Mouse (Mus musculus): Measurements from ENCODE around the gene Lcn9.

Lcn9 gene

DNA sequence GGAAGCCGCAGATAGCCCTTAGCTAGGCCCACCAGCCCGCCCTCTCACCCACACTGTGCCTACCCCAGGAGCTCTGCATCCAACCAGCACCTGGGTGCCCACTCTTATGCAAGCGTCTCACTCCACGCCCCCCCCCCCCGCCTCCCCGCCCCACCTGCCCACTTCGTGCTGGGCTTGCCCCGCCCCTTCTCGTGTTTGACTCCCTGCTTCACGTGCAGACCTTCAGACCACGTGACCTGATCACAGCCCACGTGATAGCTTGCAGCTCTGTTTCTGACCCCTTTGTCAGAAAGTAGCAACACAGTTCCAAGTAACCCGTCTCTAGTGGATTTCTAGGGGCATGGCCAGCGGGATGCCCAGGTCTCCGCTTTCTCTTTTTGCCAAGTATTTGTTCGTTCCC is 24.3 kb downstream of the Lcn9 start, which contains the start of gene Sohlh1:
Gene Sohlh1, minus strand, starts transcription at position 23 of the 400 bp plus-strand sequence.
- DNase-seq (ENCODE audit: low read depth, low spot score) = no peak

DNA sequence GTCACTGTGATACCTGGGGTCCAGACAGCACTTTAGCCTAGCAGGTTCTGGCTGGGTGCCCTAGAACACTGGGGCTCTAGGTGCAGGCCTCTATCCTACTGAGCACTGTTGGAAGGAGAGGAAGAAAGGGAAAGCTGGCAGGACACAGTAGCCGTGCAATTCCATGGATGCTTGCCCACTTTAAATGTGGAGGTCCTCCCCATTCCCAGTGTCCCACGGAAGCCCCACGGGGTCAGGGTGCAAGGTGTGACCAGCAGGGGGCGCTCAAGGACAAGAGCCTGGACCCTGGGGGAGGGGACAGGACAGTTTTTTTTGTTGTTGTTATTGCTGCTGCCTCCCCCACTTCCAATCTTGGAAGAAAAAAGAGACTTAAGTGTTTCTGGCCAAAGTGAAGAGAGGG is 27.4 kb downstream of the Lcn9 start:
- DNase-seq (ENCODE audit: low read depth, low spot score) = no peak

DNA sequence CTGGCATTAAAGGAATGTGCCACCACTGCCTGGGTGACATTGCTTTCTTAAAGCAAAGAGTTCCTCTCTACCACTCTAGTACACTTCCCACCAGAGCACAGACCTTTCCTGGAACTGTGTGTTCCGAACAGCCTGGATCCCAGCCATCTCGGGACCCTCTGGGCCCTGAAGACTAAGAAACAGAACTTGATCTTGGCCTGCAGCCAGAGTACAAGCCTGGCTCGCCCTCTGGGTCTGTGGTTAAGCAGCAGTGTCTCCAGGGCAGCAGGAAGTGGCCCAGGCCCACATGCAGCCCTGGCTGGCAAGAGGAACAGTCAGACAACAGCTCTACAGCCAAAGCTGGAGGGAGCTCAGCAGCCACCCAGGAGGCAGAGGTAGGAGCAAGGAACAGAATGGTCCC is 29.7 kb downstream of the Lcn9 start:
- DNase-seq (ENCODE audit: low read depth, low spot score) = no peak

DNA sequence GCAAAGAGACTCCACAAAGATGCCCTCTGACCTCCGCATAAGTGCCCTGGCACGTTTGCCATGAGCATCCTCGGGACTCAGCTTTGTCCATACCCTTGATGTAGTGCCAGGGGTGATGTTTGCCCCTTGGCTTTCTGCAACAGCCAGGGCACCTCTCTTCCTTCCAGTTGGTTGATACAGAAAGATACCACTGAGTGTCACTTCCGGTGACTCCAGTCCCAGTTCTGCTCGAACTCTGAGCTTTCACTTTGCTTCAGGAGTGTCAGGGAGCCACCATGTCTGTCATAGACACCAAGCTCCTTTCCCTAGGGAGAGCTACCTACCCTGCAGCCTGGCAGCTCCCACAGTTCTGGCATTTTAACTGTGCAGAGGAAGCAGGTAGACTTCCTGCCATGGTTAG is 31.0 kb downstream of the Lcn9 start:
- DNase-seq (ENCODE audit: low read depth, low spot score) = no peak

- DNase-seq (ENCODE audit: low read depth, low spot score) = no peak
These were observed 36.9 kb downstream of the Lcn9 start for GRCm38 (mm10) chr2:25859891-25860290.

DNA sequence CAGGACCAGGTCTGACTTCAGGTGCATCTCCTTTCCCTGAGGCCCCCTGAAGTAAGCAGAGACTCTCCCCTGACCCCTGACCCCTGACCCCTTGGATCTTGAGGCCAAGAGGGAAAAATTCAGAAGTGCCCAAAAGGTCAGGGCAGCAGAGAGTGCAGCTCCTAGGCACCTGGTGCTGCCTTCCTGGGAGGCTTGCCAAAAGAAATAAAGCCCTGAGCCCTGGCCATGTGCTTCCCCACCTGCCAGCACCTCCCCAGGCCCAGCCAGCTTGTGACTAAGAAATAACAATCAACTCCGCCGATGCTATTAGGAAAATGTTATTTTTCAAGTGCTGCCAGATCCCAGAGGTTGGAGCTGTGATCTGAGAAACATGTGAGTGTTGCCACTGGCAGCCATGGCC is 39.1 kb downstream of the Lcn9 start:
- no peak for DNase-seq (ENCODE audit: low read depth, low spot score)

- DNase-seq (ENCODE audit: low read depth, low spot score) = no peak
These were observed 39.8 kb downstream of the Lcn9 start for GRCm38 (mm10) chr2:25862696-25863270.

DNA sequence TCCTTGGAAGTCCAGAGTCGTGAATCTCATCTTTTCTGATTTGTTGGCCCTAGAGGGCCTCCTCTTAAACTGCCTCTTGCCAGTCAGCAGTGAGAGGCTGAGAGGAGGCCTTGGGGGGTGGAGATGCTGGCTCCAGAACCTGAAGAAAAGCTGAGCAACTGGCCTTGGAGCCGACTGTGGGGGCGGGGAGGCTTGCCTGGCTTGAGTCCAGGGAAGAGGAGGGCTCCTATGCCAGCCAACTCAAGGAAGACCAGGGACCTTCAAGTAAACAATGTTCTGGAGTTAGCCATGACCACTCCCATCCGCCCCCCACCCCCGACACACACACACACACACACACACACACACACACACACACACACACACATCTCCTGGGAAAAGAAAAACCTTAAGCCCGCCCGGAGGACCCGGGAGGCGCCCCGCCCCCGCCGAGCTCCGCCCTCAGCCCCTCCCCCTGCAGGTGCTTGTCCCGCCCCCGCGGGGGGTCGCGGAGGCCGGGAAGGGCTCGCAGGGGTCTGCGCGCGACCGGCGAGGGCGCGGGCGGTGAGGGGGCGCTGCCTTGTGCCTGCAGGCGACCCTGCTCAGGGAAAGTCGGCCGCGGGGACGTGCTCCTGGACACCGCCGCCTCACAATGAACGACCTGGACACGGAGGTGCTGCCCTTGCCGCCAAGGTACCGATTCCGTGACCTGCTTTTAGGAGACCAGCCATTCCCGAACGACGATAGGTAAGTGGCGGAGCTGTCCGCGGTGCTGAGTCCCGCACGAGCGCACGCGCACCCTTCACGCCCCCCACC is 40.6 kb downstream of the Lcn9 start, which contains the start of gene Kcnt1:
Gene Kcnt1, plus strand, starts transcription at position 398 of the 795 bp plus-strand sequence.
- DNase-seq (ENCODE audit: low read depth, low spot score) = no peak

DNA sequence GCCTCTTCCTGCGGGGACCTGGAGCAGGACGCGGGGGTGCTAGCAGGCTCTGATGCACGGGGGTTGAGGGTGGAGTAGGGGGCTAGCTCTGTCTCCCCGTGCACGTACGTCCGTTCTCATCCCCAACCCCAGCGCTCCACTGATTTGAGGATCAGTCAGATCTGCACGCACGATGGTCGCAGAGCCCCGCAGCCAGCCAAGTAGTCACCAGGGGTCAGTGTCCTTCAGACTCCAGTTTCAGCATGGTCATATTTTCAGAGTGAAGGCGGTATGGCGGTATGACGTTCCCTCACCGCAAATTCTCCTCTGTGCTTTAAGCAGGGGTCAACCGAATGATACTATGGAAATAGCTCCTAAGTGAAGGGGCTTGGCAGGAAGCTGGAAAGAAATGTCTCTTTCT is 41.3 kb downstream of the Lcn9 start:
- no peak for DNase-seq (ENCODE audit: low read depth, low spot score)

- DNase-seq (ENCODE audit: low read depth, low spot score) = no peak
These were observed 42.5 kb downstream of the Lcn9 start for GRCm38 (mm10) chr2:25865412-25865811.

DNA sequence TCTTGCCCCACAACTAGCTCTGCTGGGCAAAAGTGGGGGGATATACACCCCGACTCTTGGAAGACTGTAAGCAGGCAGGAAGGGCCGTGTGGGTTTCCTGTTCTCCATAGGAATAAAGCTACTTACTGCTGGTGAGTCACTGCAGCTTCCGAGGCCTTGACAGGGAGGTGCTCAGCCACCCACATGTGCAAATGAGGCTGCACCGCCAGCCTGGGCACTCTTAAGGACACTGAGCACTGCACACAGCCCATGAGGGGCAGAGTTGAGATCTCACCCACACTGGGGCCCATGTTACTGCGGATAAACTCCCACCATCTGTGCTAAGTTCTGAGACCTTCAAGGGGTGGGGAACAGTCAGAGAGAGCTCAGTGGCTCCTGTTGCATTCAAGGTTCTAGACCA is 43.7 kb downstream of the Lcn9 start:
- no peak for DNase-seq (ENCODE audit: low read depth, low spot score)

All from embryo, embryonic 11.5 days (tissue).